Mouse (Mus musculus) liver, embryonic 11.5 days (tissue): ENCODE data around the gene Nmrk1. TPM values are rescaled to one million over a fixed set of nuclear protein-coding genes. Genes with fewer than 3 reads are reported as not detected.

Experiments
- ATAC-seq: fragments of 200-750 bp; cut with Nextera tagmentation; replicated peaks from 2 replicates; pipeline ENCODE4 v1.8.0; 2017; ENCODE audit warnings: moderate number of reproducible peaks, mild to moderate bottlenecking, moderate TSS enrichment, moderate library complexity; ENCODE audit not compliant: low FRiP score
- DNase-seq: peaks from one replicate; pipeline ENCODE4 v3.0.0-alpha.2; 2017; ENCODE audit warnings: low spot score
- H3K27ac ChIP-seq: fragments of 300-500 bp; sonication (generic); 2 replicates; pipeline ENCODE4 v1.5.1; 2014; ENCODE audit warnings: mild to moderate bottlenecking, low read depth, low read length, control low read depth
- H3K27me3 ChIP-seq: fragments of 300-500 bp; sonication (generic); replicated peaks from 2 replicates; pipeline ENCODE4 v1.6.1; 2014; ENCODE audit warnings: low read length, mixed read lengths; ENCODE audit not compliant: control insufficient read depth, insufficient read depth
- H3K36me3 ChIP-seq: fragments of 300-500 bp; sonication (generic); 2 replicates; pipeline ENCODE4 v1.6.1; 2014; ENCODE audit warnings: mild to moderate bottlenecking, low read length, moderate library complexity, mixed read lengths; ENCODE audit not compliant: control insufficient read depth, insufficient read depth
- H3K4me1 ChIP-seq: fragments of 300-500 bp; sonication (generic); replicated peaks from 2 replicates; pipeline ENCODE4 v1.6.1; 2014; ENCODE audit warnings: low read length, mixed read lengths; ENCODE audit not compliant: control insufficient read depth, insufficient read depth
- H3K4me2 ChIP-seq: fragments of 300-500 bp; sonication (generic); 2 replicates; pipeline ENCODE4 v1.6.1; 2014; ENCODE audit warnings: mild to moderate bottlenecking, control low read depth, moderate library complexity
- H3K4me3 ChIP-seq: fragments of 300-500 bp; sonication (generic); 2 replicates; pipeline ENCODE4 v1.5.1; 2014; ENCODE audit warnings: low read depth, low read length, control low read depth
- H3K9ac ChIP-seq: fragments of 300-500 bp; sonication (generic); 2 replicates; pipeline ENCODE4 v1.6.1; 2014; ENCODE audit warnings: low read depth, low read length, control low read depth
- H3K9me3 ChIP-seq: fragments of 300-500 bp; sonication (generic); 2 replicates; pipeline ENCODE4 v1.6.1; 2016; ENCODE audit warnings: low read length, inconsistent platforms, mixed read lengths; ENCODE audit not compliant: control insufficient read depth
- WGBS: fragments of 180-500 bp; shearing (Covaris S2); extraction: QIAGEN DNeasy Blood & Tissue Kit; methylation state at CpG from one replicate; pipeline ENCODE4 v1.1.7; 2014; 5-methylcytosine and 5-hydroxymethylcytosine counted together
- polyA plus RNA-seq: library from polyadenylated mRNA; unstranded; fragments of >200 nt; fragmentation: Nextera tagmentation; extraction: Ambion mirVana; gene quantifications from 2 replicates; pipeline ENCODE4 v1.2.1, GENCODE M21; 2014

Gene Nmrk1
- polyA plus RNA-seq, 1 experiment from 2014 or later, result 12.4 TPM

DNA sequence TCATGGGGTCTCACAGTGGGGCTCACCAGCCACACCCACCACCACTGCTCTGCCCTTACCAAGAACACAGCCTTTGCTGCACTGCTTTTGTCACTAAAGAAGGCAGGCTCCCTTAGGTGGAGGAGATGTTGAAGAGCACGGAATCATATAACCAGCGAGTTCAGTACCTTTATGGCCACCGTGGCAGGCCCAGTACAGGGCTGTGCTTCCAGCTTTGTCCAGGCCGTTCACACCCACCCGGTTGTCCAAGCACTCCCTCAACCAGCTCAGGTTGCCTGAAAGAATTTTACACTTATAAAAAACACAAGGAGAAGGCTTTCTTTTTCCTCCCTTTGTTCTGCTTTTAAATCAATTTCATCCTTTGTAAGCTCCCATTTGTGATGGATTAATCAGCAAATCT, 41.5 kb upstream of the Nmrk1 start:
- Histone ChIP-seq H3K4me1 (no peaks in the 10 kb centered on the region; the same call in 1 of the 2 replicates), H3K4me2 (no peak overlapping the region), H3K27ac (no peak overlapping the region), H3K4me3 (no peak overlapping the region), H3K9me3 (no peaks in the 10 kb centered on the region), H3K9ac (no peak overlapping the region), H3K27me3 (no peaks in the 10 kb centered on the region), H3K36me3 (peaks cover 3% of the 10 kb centered on the region; the same call in 1 of the 2 replicates)
- DNase-seq (no peak), ATAC-seq (no peak)
- WGBS, result 85% methylated on average over 5 of the region's 5 CpGs

DNA sequence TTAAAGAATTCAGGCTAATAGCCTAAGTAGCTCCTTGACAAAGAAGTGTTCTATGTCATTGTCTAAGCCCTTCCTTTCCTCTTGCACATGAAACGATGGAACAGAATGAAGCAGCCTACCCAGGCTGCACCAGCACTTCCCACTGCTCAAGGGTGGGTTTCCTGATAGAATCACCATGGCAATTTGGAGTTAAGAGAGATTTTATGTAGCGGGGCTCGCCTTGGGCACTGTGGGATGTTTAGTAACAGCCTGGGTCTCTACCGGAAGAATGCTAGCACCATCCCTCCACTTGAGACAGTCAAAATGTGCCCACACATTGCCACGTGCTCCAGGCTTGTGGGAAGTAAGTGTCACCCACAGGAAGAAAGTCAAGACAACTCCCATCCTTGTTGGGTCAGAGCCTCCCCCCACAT, 40.8 kb upstream of the Nmrk1 start:
- peaks cover 3% of the 10 kb centered on the region; the same call in 1 of the 2 replicates for H3K36me3 ChIP-seq
- H3K27me3 ChIP-seq, result no peaks in the 10 kb centered on the region
- H3K9ac ChIP-seq, result no peak overlapping the region
- H3K27ac ChIP-seq, result no peak overlapping the region
- 60% methylated on average over 5 of the region's 5 CpGs for WGBS
- no peak overlapping the region for H3K4me2 ChIP-seq
- no peaks in the 10 kb centered on the region; the same call in 1 of the 2 replicates for H3K4me1 ChIP-seq
- DNase-seq (no peak), ATAC-seq (no peak)
- H3K9me3 ChIP-seq, result no peaks in the 10 kb centered on the region
- no peak overlapping the region for H3K4me3 ChIP-seq

GRCm38 (mm10) chr19:18592919-18593318, 38.8 kb upstream of the Nmrk1 start:
- no peak overlapping the region for H3K27ac ChIP-seq
- no peaks in the 10 kb centered on the region for H3K9me3 ChIP-seq
- H3K27me3 ChIP-seq, result no peaks in the 10 kb centered on the region
- H3K9ac ChIP-seq, result no peak overlapping the region
- no peak for ATAC-seq
- no peak overlapping the region for H3K4me3 ChIP-seq
- H3K4me1 ChIP-seq, result no peaks in the 10 kb centered on the region; the same call in 1 of the 2 replicates
- WGBS, result 79% methylated on average over 6 of the region's 6 CpGs
- DNase-seq, result no peak
- peaks cover 3% of the 10 kb centered on the region; the same call in 1 of the 2 replicates for H3K36me3 ChIP-seq
- H3K4me2 ChIP-seq, result no peak overlapping the region

GRCm38 (mm10) chr19:18593722-18594121, 38.0 kb upstream of the Nmrk1 start:
- Histone ChIP-seq H3K9ac (no peak overlapping the region), H3K27me3 (no peaks in the 10 kb centered on the region), H3K36me3 (peaks cover 3% of the 10 kb centered on the region; the same call in 1 of the 2 replicates), H3K4me2 (no peak overlapping the region), H3K4me1 (no peaks in the 10 kb centered on the region; the same call in 1 of the 2 replicates), H3K9me3 (no peaks in the 10 kb centered on the region), H3K4me3 (no peak overlapping the region), H3K27ac (no peak overlapping the region)
- 86% methylated on average over 10 of the region's 10 CpGs for WGBS
- no peak for DNase-seq
- ATAC-seq, result no peak

DNA sequence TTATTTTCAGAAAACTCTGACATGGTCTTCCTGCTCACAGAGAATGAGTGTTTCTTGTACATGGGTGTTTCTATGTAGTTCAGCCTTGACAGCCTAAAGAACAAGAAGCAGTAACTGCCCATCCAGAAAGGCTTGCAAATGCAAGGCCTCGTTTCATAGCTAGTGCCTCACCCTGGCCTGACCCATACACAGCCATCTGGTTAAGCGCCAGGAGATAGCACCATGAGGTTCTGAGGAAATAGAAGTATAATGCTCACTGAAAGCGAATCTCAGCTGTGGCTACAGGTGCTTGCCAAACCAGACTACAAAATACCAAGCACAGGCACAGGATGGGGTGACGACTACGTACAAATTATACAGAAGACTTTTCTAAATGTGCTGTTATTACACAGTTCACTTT, 34.9 kb upstream of the Nmrk1 start:
- ATAC-seq (no peak), DNase-seq (no peak)
- Histone ChIP-seq H3K4me2 (no peak overlapping the region), H3K27ac (no peak overlapping the region), H3K9me3 (no peaks in the 10 kb centered on the region), H3K36me3 (no peaks in the 10 kb centered on the region), H3K4me3 (no peak overlapping the region), H3K27me3 (no peaks in the 10 kb centered on the region), H3K9ac (no peak overlapping the region), H3K4me1 (no peaks in the 10 kb centered on the region; the same call in 1 of the 2 replicates)
- WGBS, result 78% methylated on average over 5 of the region's 5 CpGs

DNA sequence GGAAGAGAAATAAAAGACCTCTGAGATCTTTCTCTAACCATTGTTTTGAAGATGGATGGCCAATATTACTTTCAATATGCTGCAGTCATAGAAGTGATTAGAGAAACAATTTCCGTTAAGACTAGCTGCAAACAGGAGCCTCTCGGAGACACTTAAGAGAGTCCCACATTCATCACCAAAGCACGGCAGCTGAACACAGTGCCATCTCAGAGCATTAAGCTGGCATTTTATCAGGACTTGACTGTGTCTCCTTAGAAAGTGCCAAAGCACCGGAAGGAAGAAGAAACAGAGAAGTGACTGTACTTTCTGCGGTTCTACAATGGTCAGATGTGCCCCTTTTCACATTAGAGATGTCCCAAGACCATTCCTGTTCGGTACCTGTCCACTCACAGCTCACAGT, 34.0 kb upstream of the Nmrk1 start:
- 72% methylated on average over 6 of the region's 6 CpGs for WGBS
- no peak overlapping the region for H3K4me2 ChIP-seq
- H3K4me3 ChIP-seq, result no peak overlapping the region
- no peaks in the 10 kb centered on the region for H3K9me3 ChIP-seq
- H3K9ac ChIP-seq, result no peak overlapping the region
- ATAC-seq (no peak), DNase-seq (no peak)
- no peak overlapping the region for H3K27ac ChIP-seq
- H3K27me3 ChIP-seq, result no peaks in the 10 kb centered on the region
- H3K36me3 ChIP-seq, result 0 out of 2 replicates have a peak, but pooled peaks cover 4% of the 10 kb centered on the region
- H3K4me1 ChIP-seq, result no peaks in the 10 kb centered on the region; the same call in 1 of the 2 replicates

DNA sequence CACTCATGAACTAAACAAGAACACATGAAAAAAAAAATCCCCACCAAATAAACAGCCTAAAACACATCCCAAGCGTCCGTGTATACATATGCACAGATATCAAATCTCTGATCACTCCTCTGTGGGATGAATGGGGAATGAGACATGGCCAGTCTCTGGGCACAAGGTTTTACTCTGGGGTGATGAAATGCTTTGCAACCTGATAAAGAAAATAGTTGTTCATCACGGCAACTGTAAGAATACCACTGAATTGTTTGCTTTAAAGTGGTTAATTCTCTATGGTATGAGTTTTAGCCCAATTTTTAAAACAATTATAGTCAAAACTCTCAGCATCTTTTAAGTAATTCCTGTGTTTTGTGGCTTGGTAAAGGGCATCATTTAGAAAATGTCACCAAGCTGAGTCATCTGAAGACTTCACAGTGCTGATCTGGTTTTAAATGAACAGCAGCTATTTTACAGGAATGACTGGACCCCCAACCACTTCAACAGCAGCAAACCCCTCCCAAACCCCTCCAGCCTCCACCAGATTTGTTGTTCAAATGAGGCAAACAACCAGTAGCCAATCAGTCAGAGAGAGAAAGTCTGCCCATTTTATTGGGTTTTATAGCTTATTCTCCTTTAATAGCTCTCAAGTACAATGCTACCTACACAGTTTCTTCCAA, 33.4 kb upstream of the Nmrk1 start:
- H3K9ac ChIP-seq, result no peak overlapping the region
- WGBS, result 84% methylated on average over 3 of the region's 3 CpGs
- H3K4me1 ChIP-seq, result no peaks in the 10 kb centered on the region
- H3K4me3 ChIP-seq, result no peak overlapping the region
- no peak overlapping the region for H3K27ac ChIP-seq
- DNase-seq, result no peak
- H3K27me3 ChIP-seq, result no peaks in the 10 kb centered on the region
- no peak for ATAC-seq
- no peak overlapping the region for H3K4me2 ChIP-seq
- H3K36me3 ChIP-seq, result 0 out of 2 replicates have a peak, but pooled peaks cover 4% of the 10 kb centered on the region
- H3K9me3 ChIP-seq, result no peaks in the 10 kb centered on the region

GRCm38 (mm10) chr19:18599051-18599450, 32.7 kb upstream of the Nmrk1 start:
- no peak for ATAC-seq
- H3K9me3 ChIP-seq, result no peaks in the 10 kb centered on the region
- H3K4me1 ChIP-seq, result no peaks in the 10 kb centered on the region
- H3K4me2 ChIP-seq, result no peak overlapping the region
- H3K4me3 ChIP-seq, result no peak overlapping the region
- H3K9ac ChIP-seq, result no peak overlapping the region
- 80% methylated on average over 8 of the region's 8 CpGs for WGBS
- no peaks in the 10 kb centered on the region for H3K27me3 ChIP-seq
- no peak overlapping the region for H3K27ac ChIP-seq
- DNase-seq, result no peak
- H3K36me3 ChIP-seq, result 0 out of 2 replicates have a peak, but pooled peaks cover 4% of the 10 kb centered on the region

DNA sequence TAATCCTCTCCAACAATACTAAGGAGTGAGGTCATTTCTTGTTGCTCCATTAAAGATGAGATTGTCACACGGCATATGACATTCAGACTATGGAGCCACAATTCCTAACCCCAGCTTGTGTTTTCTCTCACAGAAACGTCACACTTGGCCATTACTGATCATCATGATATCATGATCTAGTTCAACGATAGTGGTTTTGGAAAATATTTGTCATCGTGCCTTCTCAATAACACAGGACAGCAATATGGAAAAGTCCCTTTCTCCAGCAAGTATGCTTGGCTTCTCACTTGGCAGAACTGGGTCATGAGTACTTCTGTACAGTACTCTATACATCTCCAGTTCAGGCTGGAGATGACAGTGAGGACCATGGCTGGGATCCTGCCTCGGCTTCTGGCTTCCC, 32.1 kb upstream of the Nmrk1 start:
- no peak for ATAC-seq

More for the DNA sequence above, 32.1 kb upstream of the Nmrk1 start:
- Histone ChIP-seq H3K4me1 (no peaks in the 10 kb centered on the region), H3K4me3 (no peak overlapping the region), H3K9ac (no peak overlapping the region), H3K9me3 (no peaks in the 10 kb centered on the region), H3K36me3 (0 out of 2 replicates have a peak, but pooled peaks cover 4% of the 10 kb centered on the region), H3K4me2 (no peak overlapping the region), H3K27ac (no peak overlapping the region), H3K27me3 (no peaks in the 10 kb centered on the region)
- WGBS, result 84% methylated on average over 5 of the region's 5 CpGs
- no peak for DNase-seq
